Comparison of ENCODE assay signal across 9 mouse cellular contexts in the genomic region with DNA sequence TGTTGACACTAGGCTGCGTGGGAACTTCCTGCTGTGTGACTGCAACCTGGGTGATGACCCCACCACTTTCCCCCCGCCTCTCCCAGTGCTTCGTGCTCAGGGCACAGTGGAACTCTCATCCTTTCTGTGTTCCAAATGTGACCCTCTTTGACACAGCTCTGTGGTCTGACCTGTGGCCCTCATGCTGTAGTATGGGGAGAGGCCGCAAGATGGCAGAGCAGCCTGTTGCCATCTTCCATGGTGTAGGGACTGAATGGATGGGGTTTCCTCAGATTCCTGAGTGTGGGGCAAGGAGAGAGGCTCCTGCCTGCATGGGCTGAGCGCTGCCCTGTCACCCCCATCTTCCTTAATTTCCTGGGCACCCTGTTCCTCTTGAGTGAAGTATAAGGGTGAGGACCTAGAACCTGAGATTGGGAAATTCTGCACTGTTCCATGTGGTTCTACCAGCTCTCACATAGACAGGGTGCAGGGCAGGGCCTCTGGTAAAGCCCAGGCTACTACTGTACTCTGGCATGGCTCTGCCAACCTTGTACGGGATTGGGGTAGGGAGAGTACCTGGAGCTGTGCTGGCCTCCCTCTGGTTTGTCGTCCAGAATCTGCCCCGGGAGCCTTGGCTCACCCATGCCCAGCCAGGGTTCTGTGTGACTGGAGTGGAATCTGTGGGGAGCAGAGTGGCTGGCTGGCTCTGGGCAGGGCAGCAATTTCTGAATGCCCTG. TPM values are rescaled to one million over a fixed set of nuclear protein-coding genes. Genes with fewer than 3 reads are reported as not detected.
A peak's percentile ranks its signal among the peaks of the same experiment; 100 is the strongest.
DNase-seq lines count a peak whose midpoint lies in the region; ATAC-seq and TF ChIP-seq lines count a peak whose summit lies in the region.
"Had no signal": no experiment of that assay in that cellular context is flagged by ENCODE, and none has a peak within 500 bp of the region (broad histone marks: within the 10 kb centered on the region; RNA-seq: fewer than 3 reads in every experiment).

No protein-coding gene starts in this region.

- no peaks in the 10 kb centered on the region for H3K9me3 ChIP-seq in hindbrain, embryonic 12.5 days (replicated peaks)
- no peaks in the 10 kb centered on the region for H3K9me3 ChIP-seq in hindbrain, embryonic 10.5 days

- H3K4me3 ChIP-seq in hindbrain, embryonic 12.5 days, result no peak overlapping the region
- no peak overlapping the region for H3K4me3 ChIP-seq in hindbrain, embryonic 10.5 days
- no peak overlapping the region for H3K4me3 ChIP-seq in testis, adult 2 months (ENCODE audit: control insufficient read depth, low read depth, low read length)

- H3K27me3 ChIP-seq in hindbrain, embryonic 12.5 days, result peaks cover 13% of the 10 kb centered on the region; the same call in 1 of the 2 replicates
- peaks cover 22% of the 10 kb centered on the region for H3K27me3 ChIP-seq in hindbrain, embryonic 10.5 days (ENCODE audit: insufficient read depth, poor library complexity, severe bottlenecking)
- H3K27me3 ChIP-seq in testis, adult 2 months (ENCODE audit: control insufficient read depth, insufficient read depth, low read length), result peaks cover 3% of the 10 kb centered on the region; the same call in 1 of the 2 replicates

- no peak overlapping the region for H3K9ac ChIP-seq in hindbrain, embryonic 12.5 days

- no peak for TF ChIP-seq POLR2A in testis, adult 2 months (IDR thresholded peaks at IDR 0.05; ENCODE audit: control insufficient read depth, low read depth, low read length)

- no peak overlapping the region for H3K4me2 ChIP-seq in hindbrain, embryonic 12.5 days (replicated peaks)

- 0 out of 2 replicates have a peak, but pooled peaks cover 13% of the 10 kb centered on the region for H3K36me3 ChIP-seq in hindbrain, embryonic 12.5 days
- peaks cover 39% of the 10 kb centered on the region for H3K36me3 ChIP-seq in hindbrain, embryonic 10.5 days
- H3K36me3 ChIP-seq in testis, adult 2 months (ENCODE audit: control insufficient read depth, insufficient read depth, low read length), result no peaks in the 10 kb centered on the region

- no peak for ATAC-seq in hindbrain, embryonic 12.5 days (ENCODE audit: low FRiP score)

- DNase-seq in hindbrain, embryonic 10.5 days (ENCODE audit: low spot score), result no peak
- DNase-seq in testis, postnatal 10 days (ENCODE audit: low spot score), result no peak
- peak; percentile 36 for DNase-seq in kidney, postnatal 14 days
- no peak for DNase-seq in right cerebral cortex, postnatal 4 days
- DNase-seq in spleen, postnatal 4 days (ENCODE audit: low spot score in 2 of 2), result no peak
- DNase-seq: heart, postnatal 36 days; thymus, postnatal 36 days had no signal

- H3K4me1 ChIP-seq in hindbrain, embryonic 12.5 days, result peaks cover 22% of the 10 kb centered on the region
- peaks cover 59% of the 10 kb centered on the region for H3K4me1 ChIP-seq in hindbrain, embryonic 10.5 days (replicated peaks)
- peaks cover 7% of the 10 kb centered on the region for H3K4me1 ChIP-seq in testis, adult 2 months (ENCODE audit: control insufficient read depth, insufficient read depth, low read length)

- WGBS in hindbrain, embryonic 12.5 days, result 67% methylated on average over 8 of the region's 8 CpGs
- 69% methylated on average over 8 of the region's 8 CpGs for WGBS in hindbrain, embryonic 10.5 days

- peak; percentile 6; the same call in 1 of the 2 replicates for TF ChIP-seq CTCF in testis, adult 2 months (IDR thresholded peaks at IDR 0.05; ENCODE audit: control insufficient read depth, insufficient read depth, insufficient replicate concordance, low read depth, low read length)

- H3K27ac ChIP-seq in hindbrain, embryonic 12.5 days, result 0 out of 2 replicates have a peak overlapping the region, but pooled peaks have one; percentile 9
- H3K27ac ChIP-seq in hindbrain, embryonic 10.5 days, result no peak overlapping the region
- H3K27ac ChIP-seq in testis, adult 2 months (ENCODE audit: control insufficient read depth, insufficient read depth, low read depth, low read length), result no peak overlapping the region

RNA-seq across cellular contexts. Expression of a gene that starts 11.7 kb away (rescaled TPM):
- polyA plus RNA-seq in hindbrain, embryonic 12.5 days (2016; fragmentation: Nextera tagmentation; extraction: Ambion mirVana), result 7.1 and 7.2 TPM in 2 replicates
- 8.7 and 8.9 TPM in 2 replicates for polyA plus RNA-seq in hindbrain, embryonic 10.5 days (2016; fragmentation: Nextera tagmentation; extraction: Ambion mirVana)
- polyA plus RNA-seq in testis, adult 2 months (2012; rRNA removed), result 2.9 and 3.2 TPM in 2 replicates
